Mouse (Mus musculus) colon, adult 2 months (tissue): ENCODE measurements around the gene Ptgds. TPM values are rescaled to one million over a fixed set of nuclear protein-coding genes. Genes with fewer than 3 reads are reported as not detected.

ENCODE experiments used
- polyA plus RNA-seq: library from polyadenylated mRNA; depleted of rRNA; stranded (reverse); fragments of >200 nt; gene quantifications from 2 replicates; pipeline ENCODE4 v1.2.3, GENCODE M21; 2012; rRNA removed

Ptgds gene
- 0.21 and 0.37 TPM in 2 replicates for polyA plus RNA-seq

GRCm38 (mm10) chr2:25469969-25470368, at the start of gene Ptgds:
Gene Ptgds (minus strand): TSS chr2:25470046.

GRCm38 (mm10) chr2:25501593-25502486, 32.0 kb upstream of the Ptgds start, which contains the start of gene C8g:
Gene C8g (minus strand): TSS chr2:25501719.

GRCm38 (mm10) chr2:25500576-25501405, 30.9 kb upstream of the Ptgds start, which contains the start of gene Fbxw5:
Gene Fbxw5 (plus strand): TSS chr2:25500750.

GRCm38 (mm10) chr2:25493476-25493961, 23.7 kb upstream of the Ptgds start, which contains the start of gene Lcn12:
Gene Lcn12 (minus strand): TSS chr2:25493911.

GRCm38 (mm10) chr2:25460551-25461309, 9.1 kb downstream of the Ptgds start, which contains the start of gene Paxx:
Gene Paxx (minus strand): TSS chr2:25461094.

GRCm38 (mm10) chr2:25456205-25456953, 13.5 kb downstream of the Ptgds start, which contains the start of gene Clic3:
Gene Clic3 (plus strand): TSS chr2:25456838.

GRCm38 (mm10) chr2:25428442-25429236, 41.2 kb downstream of the Ptgds start, which contains the start of gene Abca2:
Gene Abca2 (plus strand): TSS chr2:25428703.

GRCm38 (mm10) chr2:25422587-25423410, 47.0 kb downstream of the Ptgds start, which contains the start of gene Fut7:
Gene Fut7 (plus strand): TSS chr2:25423267.

Other genes with a start within 250 kb of the Ptgds start
- gene Tubb4b, start 245.3 kb downstream of the Ptgds start, polyA plus RNA-seq = 680 and 930 TPM in 2 replicates
- 0.06 TPM in 1 of 2 replicates, not detected in the other for gene Slc34a3, start 235.7 kb downstream of the Ptgds start, polyA plus RNA-seq
- not detected in 2 replicates for gene Rnf224, start 233.3 kb downstream of the Ptgds start, polyA plus RNA-seq
- 17.8 and 19.3 TPM in 2 replicates for gene Rnf208, start 227.8 kb downstream of the Ptgds start, polyA plus RNA-seq
- gene Cysrt1, start 227.6 kb downstream of the Ptgds start, polyA plus RNA-seq = 0.41 TPM in 1 of 2 replicates, not detected in the other
- gene AL732309.1, start 223.2 kb downstream of the Ptgds start, polyA plus RNA-seq = 26.9 and 28.8 TPM in 2 replicates
- gene Tmem203, start 214.6 kb downstream of the Ptgds start, polyA plus RNA-seq = 39.1 and 59.2 TPM in 2 replicates
- gene Tprn, start 207.4 kb downstream of the Ptgds start, polyA plus RNA-seq = 194 and 199 TPM in 2 replicates
- gene Ssna1, start 197.6 kb downstream of the Ptgds start, polyA plus RNA-seq = 68.4 and 69.1 TPM in 2 replicates
- 80.9 and 85.4 TPM in 2 replicates for gene Anapc2, start 197.6 kb downstream of the Ptgds start, polyA plus RNA-seq
- not detected in 2 replicates for gene Tmem210, start 181.9 kb downstream of the Ptgds start, polyA plus RNA-seq
- gene Lrrc26, start 180.1 kb downstream of the Ptgds start, polyA plus RNA-seq = 197 and 281 TPM in 2 replicates
- gene Grin1, start 150.9 kb downstream of the Ptgds start, polyA plus RNA-seq = 1.5 TPM in 2 replicates
- 15.6 and 17.3 TPM in 2 replicates for gene Man1b1, start 137.7 kb downstream of the Ptgds start, polyA plus RNA-seq
- 37.3 and 38.5 TPM in 2 replicates for gene Dpp7, start 113.7 kb downstream of the Ptgds start, polyA plus RNA-seq
- gene Uap1l1, start 104.4 kb downstream of the Ptgds start, polyA plus RNA-seq = 53.2 and 76.3 TPM in 2 replicates
- 24.4 and 27.1 TPM in 2 replicates for gene Sapcd2, start 97.7 kb downstream of the Ptgds start, polyA plus RNA-seq
- gene Entpd2, start 74.2 kb downstream of the Ptgds start, polyA plus RNA-seq = 66.7 and 73.6 TPM in 2 replicates
- gene Npdc1, start 70.7 kb downstream of the Ptgds start, polyA plus RNA-seq = 246 and 266 TPM in 2 replicates
- gene Fut7, start 46.8 kb downstream of the Ptgds start, polyA plus RNA-seq = 0.19 and 0.25 TPM in 2 replicates
- 19.3 and 24.9 TPM in 2 replicates for gene Abca2, start 41.3 kb downstream of the Ptgds start, polyA plus RNA-seq
- 1.6 and 2.1 TPM in 2 replicates for gene Clic3, start 13.2 kb downstream of the Ptgds start, polyA plus RNA-seq
- 66.2 and 79.3 TPM in 2 replicates for gene Paxx, start 9.0 kb downstream of the Ptgds start, polyA plus RNA-seq
- not detected in 2 replicates for gene Lcn12, start 23.9 kb upstream of the Ptgds start, polyA plus RNA-seq
- 23.6 and 29.7 TPM in 2 replicates for gene Fbxw5, start 30.7 kb upstream of the Ptgds start, polyA plus RNA-seq
- 1.7 and 2.4 TPM in 2 replicates for gene C8g, start 31.7 kb upstream of the Ptgds start, polyA plus RNA-seq
- 13.4 and 15.1 TPM in 2 replicates for gene Traf2, start 76.9 kb upstream of the Ptgds start, polyA plus RNA-seq
- 208 and 259 TPM in 2 replicates for gene Edf1, start 87.8 kb upstream of the Ptgds start, polyA plus RNA-seq
- 3.1 and 10.3 TPM in 2 replicates for gene Mamdc4, start 104.8 kb upstream of the Ptgds start, polyA plus RNA-seq
- 20.9 and 24.9 TPM in 2 replicates for gene Phpt1, start 105.2 kb upstream of the Ptgds start, polyA plus RNA-seq
- 2.2 and 2.4 TPM in 2 replicates for gene Ajm1, start 111.7 kb upstream of the Ptgds start, polyA plus RNA-seq
- gene Rabl6, start 138.5 kb upstream of the Ptgds start, polyA plus RNA-seq = 64.1 and 64.2 TPM in 2 replicates
- 0.07 TPM in 2 replicates for gene Ccdc183, start 147.6 kb upstream of the Ptgds start, polyA plus RNA-seq
- 20.6 and 23.5 TPM in 2 replicates for gene Tmem141, start 152.0 kb upstream of the Ptgds start, polyA plus RNA-seq
- gene Fcna, start 158.0 kb upstream of the Ptgds start, polyA plus RNA-seq = 9.5 and 10.1 TPM in 2 replicates
- not detected in 2 replicates for gene Lcn8, start 183.1 kb upstream of the Ptgds start, polyA plus RNA-seq
- not detected in 2 replicates for gene Lcn5, start 187.9 kb upstream of the Ptgds start, polyA plus RNA-seq
- gene Lcn6, start 206.7 kb upstream of the Ptgds start, polyA plus RNA-seq = not detected in 2 replicates
- not detected in 2 replicates for gene Lcn10, start 212.7 kb upstream of the Ptgds start, polyA plus RNA-seq
- not detected in 2 replicates for gene Obp2a, start 230.0 kb upstream of the Ptgds start, polyA plus RNA-seq
- gene Bmyc, start 236.7 kb upstream of the Ptgds start, polyA plus RNA-seq = 43.1 and 46.6 TPM in 2 replicates